Mouse (Mus musculus) hindbrain, postnatal 0 days (tissue): ENCODE measurements around the gene Zfp369. TPM values are rescaled to one million over a fixed set of nuclear protein-coding genes. Genes with fewer than 3 reads are reported as not detected.

Source experiments
- ATAC-seq: fragments of 200-750 bp; cut with Nextera tagmentation; 2 replicates; pipeline ENCODE4 v1.8.0; 2017; ENCODE audit warnings: mild to moderate bottlenecking, moderate TSS enrichment, moderate library complexity
- DNase-seq: peaks from one replicate; pipeline ENCODE4 v3.0.0-alpha.2; 2015; ENCODE audit warnings: low spot score
- H3K27ac ChIP-seq: fragments of 300-500 bp; sonication (generic); 2 replicates; pipeline ENCODE4 v1.5.1; 2014; ENCODE audit warnings: mild to moderate bottlenecking
- H3K27me3 ChIP-seq: fragments of 300-500 bp; sonication (generic); 2 replicates; pipeline ENCODE4 v1.6.1; 2014; ENCODE audit warnings: low read length, mixed read lengths; ENCODE audit not compliant: insufficient read depth
- H3K36me3 ChIP-seq: fragments of 300-500 bp; sonication (generic); 2 replicates; pipeline ENCODE4 v1.6.1; 2014; ENCODE audit warnings: low read length, mixed read lengths; ENCODE audit not compliant: insufficient read depth
- H3K4me1 ChIP-seq: fragments of 300-500 bp; sonication (generic); 2 replicates; pipeline ENCODE4 v1.6.1; 2014; ENCODE audit warnings: antibody characterized with exemption, low read length, mixed read lengths; ENCODE audit not compliant: insufficient read depth
- H3K4me2 ChIP-seq: fragments of 300-500 bp; sonication (generic); 2 replicates; pipeline ENCODE4 v1.6.1; 2014; ENCODE audit warnings: low read depth, mild to moderate bottlenecking, low read length, moderate library complexity, mixed read lengths
- H3K4me3 ChIP-seq: fragments of 300-500 bp; sonication (generic); 2 replicates; pipeline ENCODE4 v1.5.1; 2014; ENCODE audit warnings: low read length
- H3K9ac ChIP-seq: fragments of 300-500 bp; sonication (generic); replicated peaks from 2 replicates; pipeline ENCODE4 v1.6.1; 2014; ENCODE audit warnings: mild to moderate bottlenecking, low read length, moderate library complexity, mixed read lengths
- H3K9me3 ChIP-seq: fragments of 300-500 bp; sonication (generic); 2 replicates; pipeline ENCODE4 v1.6.1; 2016; ENCODE audit warnings: low read length, mixed read lengths
- CTCF ChIP-seq: IDR thresholded peaks from 2 replicates; pipeline ENCODE4 v1.5.1; 2016; ENCODE audit warnings: antibody characterized with exemption, control low read depth, low read depth
- WGBS: fragments of 180-500 bp; shearing (Covaris S2); extraction: QIAGEN DNeasy Blood & Tissue Kit; methylation state at CpG from one replicate; pipeline ENCODE4 v1.1.7; 2014; 5-methylcytosine and 5-hydroxymethylcytosine counted together
- polyA plus RNA-seq: library from polyadenylated mRNA; unstranded; fragments of >200 nt; fragmentation: Nextera tagmentation; extraction: Ambion mirVana; gene quantifications from 2 replicates; pipeline ENCODE4 v1.2.1, GENCODE M21; 2015
- total RNA-seq: library from RNA; depleted of rRNA; stranded (reverse); fragments of >200 nt; gene quantifications from 2 replicates; pipeline ENCODE4 v1.2.3, GENCODE M21; 2014

Gene Zfp369
- total and polyA plus RNA-seq, 2 experiments from 2014 or later = 9.3 to 57.1 TPM

DNA sequence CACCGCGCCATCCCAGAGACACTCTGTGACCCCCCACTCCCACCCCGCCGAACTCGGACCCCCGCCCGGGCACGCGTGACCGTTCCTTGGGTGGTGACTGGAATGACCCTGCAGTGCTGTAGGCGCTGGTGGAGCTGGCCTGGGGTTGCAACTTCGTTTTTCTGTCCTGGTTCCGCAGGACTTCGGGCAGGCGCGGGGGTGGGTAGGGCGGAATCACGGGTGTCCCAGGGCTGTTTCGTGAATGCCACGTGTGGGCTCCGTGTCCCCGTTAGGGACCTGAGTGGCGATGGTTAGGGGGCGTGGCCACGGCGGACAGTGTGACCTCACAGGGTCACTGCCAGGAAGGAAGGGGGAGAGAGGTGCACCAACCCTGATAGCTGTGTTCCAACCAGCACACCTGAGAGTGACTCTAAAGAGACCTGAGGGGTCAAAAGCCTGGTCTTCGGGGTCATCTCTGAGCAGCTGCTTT, 36.3 kb upstream of the Zfp369 start:
- DNase-seq (no peak), ATAC-seq (no peak)
- no peak overlapping the region for H3K27ac ChIP-seq
- H3K27me3 ChIP-seq = no peaks in the 10 kb centered on the region
- no peaks in the 10 kb centered on the region; the same call in 1 of the 2 replicates for H3K9me3 ChIP-seq
- H3K9ac ChIP-seq = peak overlapping the region; percentile 65; the same call in 1 of the 2 replicates
- no peak for TF ChIP-seq CTCF
- WGBS = 47% methylated on average over 27 of the region's 27 CpGs
- H3K36me3 ChIP-seq = no peaks in the 10 kb centered on the region
- 0 out of 2 replicates have a peak, but pooled peaks cover 7% of the 10 kb centered on the region for H3K4me1 ChIP-seq
- H3K4me2 ChIP-seq = peak overlapping the region; percentile 89
- H3K4me3 ChIP-seq = peak overlapping the region; percentile 80

DNA sequence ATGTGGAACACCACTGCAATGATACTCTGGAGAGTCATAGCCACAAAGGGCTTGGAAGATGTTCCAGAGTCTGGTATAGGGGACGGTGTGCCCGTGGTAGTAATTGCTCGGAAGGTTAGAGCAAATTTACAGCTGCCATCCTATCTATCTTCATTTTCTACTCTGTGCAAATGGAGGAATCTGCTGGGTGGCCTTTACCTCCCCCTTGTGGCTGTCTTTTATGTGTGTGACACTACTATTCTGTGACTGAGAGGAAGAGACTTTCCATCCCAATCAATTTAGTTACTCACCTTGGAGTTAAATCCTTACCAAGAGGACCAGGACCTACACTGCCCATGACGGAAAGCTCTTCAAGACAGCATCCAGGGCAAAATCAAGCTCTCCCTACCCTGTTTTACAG, 35.3 kb upstream of the Zfp369 start:
- H3K9ac ChIP-seq = no peak overlapping the region
- H3K27ac ChIP-seq = no peak overlapping the region
- H3K27me3 ChIP-seq = no peaks in the 10 kb centered on the region
- peaks cover 7% of the 10 kb centered on the region for H3K9me3 ChIP-seq
- H3K36me3 ChIP-seq = no peaks in the 10 kb centered on the region
- H3K4me2 ChIP-seq = no peak overlapping the region
- 0 out of 2 replicates have a peak, but pooled peaks cover 7% of the 10 kb centered on the region for H3K4me1 ChIP-seq
- H3K4me3 ChIP-seq = no peak overlapping the region
- TF ChIP-seq CTCF = peak; percentile 32; the same call in 1 of the 2 replicates
- no peak for ATAC-seq
- no peak for DNase-seq
- WGBS = 97% methylated on average over 4 of the region's 4 CpGs

DNA sequence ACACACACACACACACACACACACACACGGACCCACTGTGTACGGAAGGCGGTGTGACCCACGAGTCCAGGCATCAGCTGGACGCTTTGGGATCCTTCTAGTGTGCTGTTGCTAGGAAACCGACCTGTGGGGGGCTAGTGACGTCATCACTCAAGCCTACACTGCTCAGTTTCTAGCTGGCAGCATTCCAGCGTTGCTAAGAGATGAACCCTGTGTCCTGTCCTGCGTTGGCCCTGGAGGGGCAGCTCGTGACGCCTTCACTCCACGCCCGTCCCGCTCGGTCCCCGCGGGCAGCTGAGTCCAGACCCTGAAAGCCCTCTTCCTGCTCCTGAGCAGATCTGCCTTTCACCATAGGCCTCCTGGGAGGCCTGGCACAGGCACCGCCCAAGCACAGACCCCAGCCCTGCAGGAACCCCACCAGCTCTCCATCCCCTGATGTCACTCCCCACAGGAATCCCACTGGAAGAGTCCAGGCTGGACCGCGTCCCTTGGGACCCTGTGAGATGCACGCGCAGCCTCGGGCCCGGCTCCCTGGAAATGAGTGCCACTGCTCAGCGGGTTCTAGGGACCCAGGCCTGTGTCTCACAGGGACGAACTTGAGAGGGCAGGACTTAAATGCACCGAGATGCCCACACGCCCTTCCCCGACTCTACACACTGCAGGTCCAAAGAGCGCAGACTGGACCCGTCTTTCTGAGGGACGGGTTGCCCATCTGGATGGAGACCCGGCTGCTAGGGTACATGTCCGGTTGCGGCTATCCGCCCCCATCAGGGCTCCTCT, 20.2 kb upstream of the Zfp369 start:
- peak; percentile 93 for DNase-seq
- Histone ChIP-seq H3K9ac (peak overlapping the region; percentile 38), H3K9me3 (peaks cover 30% of the 10 kb centered on the region), H3K4me3 (peak overlapping the region; percentile 35), H3K27me3 (no peaks in the 10 kb centered on the region), H3K36me3 (no peaks in the 10 kb centered on the region), H3K27ac (peak overlapping the region; percentile 45; the same call in 1 of the 2 replicates), H3K4me2 (peak overlapping the region; percentile 54), H3K4me1 (no peaks in the 10 kb centered on the region)
- 24% methylated on average over 36 of the region's 36 CpGs for WGBS
- no peak for TF ChIP-seq CTCF
- ATAC-seq = peak; percentile 95

DNA sequence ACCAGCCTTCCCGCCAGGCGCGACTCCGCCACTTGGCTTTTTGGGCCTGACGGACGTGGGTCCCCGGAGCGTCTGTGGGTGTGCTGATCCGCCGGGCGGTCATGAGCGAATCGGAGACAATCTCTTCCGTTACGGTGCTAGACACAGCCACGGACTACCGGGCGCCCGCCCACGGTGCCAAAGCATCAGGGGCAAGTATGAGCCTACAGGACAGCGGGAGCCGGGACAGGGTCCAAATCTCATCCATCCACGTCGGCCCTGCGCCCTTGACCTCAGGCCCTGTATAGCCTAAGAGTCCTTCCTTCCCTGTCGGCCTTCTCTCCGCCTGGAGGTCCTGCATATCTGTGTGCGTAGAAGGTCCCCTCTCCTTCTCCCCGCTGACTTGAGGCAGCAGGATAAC, 19.4 kb upstream of the Zfp369 start, which contains the start of gene Gm10775:
Gm10775 (plus strand) TSS at position 301 of the 400 bp plus-strand sequence.
- Histone ChIP-seq H3K9me3 (peaks cover 30% of the 10 kb centered on the region), H3K27ac (peak within 1 kb of the TSS; percentile 45; the same call in 1 of the 2 replicates), H3K27me3 (no peaks in the 10 kb centered on the region), H3K4me3 (peak within 1 kb of the TSS; percentile 35), H3K9ac (peak within 1 kb of the TSS; percentile 38), H3K4me1 (no peaks in the 10 kb centered on the region), H3K4me2 (peak within 1 kb of the TSS; percentile 54), H3K36me3 (no peaks in the 10 kb centered on the region; the same call in 1 of the 2 replicates)
- 39% methylated on average over 29 of the region's 29 CpGs for WGBS
- no peak for TF ChIP-seq CTCF
- no peak for ATAC-seq
- DNase-seq = no peak

DNA sequence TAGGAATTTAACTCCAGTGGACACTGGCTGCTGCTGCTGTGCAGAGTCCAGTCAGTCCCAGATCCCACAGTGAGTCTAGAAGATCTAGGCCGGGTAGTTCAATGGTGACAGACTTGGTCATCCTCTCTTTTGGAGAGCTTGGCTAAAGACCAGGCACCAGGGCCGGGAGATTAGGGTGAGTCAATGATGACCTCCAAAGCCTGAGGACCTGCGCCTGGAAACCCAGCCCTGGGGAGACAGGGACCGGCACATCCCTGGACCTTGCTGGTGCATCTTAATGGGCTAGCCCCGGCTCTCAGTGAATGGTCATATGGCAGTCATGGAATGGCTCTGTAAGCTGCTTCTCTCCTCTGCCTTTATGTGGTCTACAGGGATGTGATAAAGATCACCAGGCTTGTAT, 16.5 kb upstream of the Zfp369 start:
- no peak overlapping the region for H3K27ac ChIP-seq
- no peak overlapping the region for H3K9ac ChIP-seq
- peaks cover 38% of the 10 kb centered on the region for H3K9me3 ChIP-seq
- H3K27me3 ChIP-seq = no peaks in the 10 kb centered on the region
- DNase-seq = no peak
- H3K4me2 ChIP-seq = no peak overlapping the region
- no peaks in the 10 kb centered on the region; the same call in 1 of the 2 replicates for H3K36me3 ChIP-seq
- WGBS = 95% methylated on average over 5 of the region's 5 CpGs
- TF ChIP-seq CTCF = no peak
- no peaks in the 10 kb centered on the region for H3K4me1 ChIP-seq
- no peak overlapping the region for H3K4me3 ChIP-seq
- no peak for ATAC-seq

DNA sequence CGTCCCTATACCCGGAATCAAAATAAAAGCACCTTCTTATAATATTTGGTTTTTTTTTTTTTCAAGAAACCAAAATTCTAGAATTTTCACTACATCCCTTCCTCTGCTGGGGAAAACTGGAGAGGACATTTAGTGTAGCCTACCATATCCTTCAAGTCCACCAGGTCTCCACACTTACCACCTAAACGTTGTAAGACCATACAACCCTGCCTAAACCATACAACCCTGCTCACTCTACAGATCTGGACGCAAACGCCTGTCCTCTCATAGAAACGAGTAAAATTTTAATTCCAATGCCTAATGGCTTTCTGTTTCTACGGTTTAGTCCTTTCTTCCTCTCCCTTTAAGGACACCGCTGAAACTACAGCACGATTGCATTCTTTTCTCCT, 626 bp upstream of the Zfp369 start:
- H3K36me3 ChIP-seq = no peaks in the 10 kb centered on the region
- 13% methylated on average over 9 of the region's 9 CpGs for WGBS
- peak overlapping the region; percentile 81 for H3K27ac ChIP-seq
- peak overlapping the region; percentile 75 for H3K4me3 ChIP-seq
- ATAC-seq (peak; percentile 62), DNase-seq (no peak)
- H3K4me1 ChIP-seq = no peaks in the 10 kb centered on the region
- H3K9me3 ChIP-seq = no peaks in the 10 kb centered on the region
- TF ChIP-seq CTCF = 0 out of 2 replicates have a peak, but pooled peaks have one; percentile 5
- no peaks in the 10 kb centered on the region for H3K27me3 ChIP-seq
- peak overlapping the region; percentile 74 for H3K9ac ChIP-seq
- peak overlapping the region; percentile 53 for H3K4me2 ChIP-seq
